Mouse (Mus musculus) testis, postnatal 10 days (tissue): ENCODE measurements around the gene Selenoh.
A peak's percentile ranks its signal among the peaks of the same experiment; 100 is the strongest.

Experiments used
- DNase-seq: peaks from one replicate; pipeline ENCODE4 v3.0.0; 2021; ENCODE audit warnings: low spot score

Selenoh gene

GRCm38 (mm10) chr2:84670569-84670933 lies at the start of gene Selenoh:
Gene Selenoh, minus strand, starts transcription at chr2:84670770.
- DNase-seq: peak; percentile 88

DNA sequence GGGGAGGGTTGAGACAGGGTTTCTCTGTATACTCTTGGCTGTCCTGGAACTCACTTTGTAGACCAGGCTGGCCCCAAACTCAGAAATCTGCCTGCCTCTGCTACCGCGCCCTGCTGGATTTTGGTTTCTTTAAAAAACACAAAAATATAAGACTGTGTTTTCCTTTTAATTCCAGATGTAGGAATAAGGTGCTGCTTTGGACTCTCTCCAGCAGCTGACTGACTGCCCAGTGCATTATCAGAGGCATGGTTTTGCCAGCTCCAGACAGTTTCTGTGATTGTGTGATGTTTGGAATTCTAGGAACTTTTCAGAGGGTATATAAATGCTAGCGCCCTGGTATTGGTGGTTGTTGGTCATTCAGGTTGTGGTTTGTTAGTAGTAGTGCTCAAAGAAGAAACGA lies 46.8 kb upstream of the Selenoh start:
- no peak for DNase-seq

- DNase-seq: no peak
Measured at GRCm38 (mm10) chr2:84716423-84717355, 46.1 kb upstream of the Selenoh start.

DNA sequence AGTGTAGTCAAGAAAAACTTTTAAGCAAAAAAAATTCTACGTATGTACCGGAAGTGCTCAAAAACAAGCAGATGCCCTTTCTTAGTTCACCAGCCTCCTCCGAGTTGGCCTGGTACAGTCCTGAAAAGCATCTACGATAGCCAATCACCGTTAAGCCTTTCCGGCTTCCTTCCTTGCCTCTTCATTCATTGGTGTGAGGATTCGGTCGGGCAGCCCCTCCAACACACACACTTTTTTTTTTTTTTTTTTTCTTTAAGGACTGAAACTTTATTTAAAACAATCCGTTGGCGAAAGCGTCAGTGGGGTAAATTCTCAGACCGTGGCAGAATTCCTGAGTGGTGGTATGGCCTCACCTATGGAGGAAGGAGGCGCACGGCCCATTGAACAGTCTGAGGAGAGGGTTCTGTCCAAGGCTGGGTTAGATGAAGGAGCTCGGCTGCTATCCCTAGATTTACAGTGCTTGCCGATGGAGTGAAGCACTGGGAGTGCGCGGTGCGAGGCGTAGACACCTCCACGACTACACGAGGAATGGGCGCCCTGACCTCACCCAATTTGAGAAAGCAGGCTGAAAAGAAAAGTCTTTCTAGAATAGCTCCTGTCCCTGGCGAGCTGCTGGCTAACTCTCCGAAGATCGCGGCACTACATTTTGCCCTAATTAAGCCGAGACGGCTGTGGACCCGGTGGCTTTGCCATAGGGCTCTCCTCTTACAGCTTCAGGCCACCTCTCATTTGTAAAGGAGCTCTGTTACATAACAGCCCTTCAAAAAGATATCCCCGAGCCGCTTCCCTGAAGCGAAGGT lies 45.2 kb upstream of the Selenoh start:
- DNase-seq: peak; percentile 63

GRCm38 (mm10) chr2:84714811-84715561 lies 44.4 kb upstream of the Selenoh start, which contains the start of gene Zdhhc5:
Gene Zdhhc5, minus strand, starts transcription at chr2:84715180.
- DNase-seq: peak; percentile 99

- DNase-seq: no peak
Measured at GRCm38 (mm10) chr2:84714422-84714810, 43.8 kb upstream of the Selenoh start.

- DNase-seq: no peak
Measured at GRCm38 (mm10) chr2:84711898-84712297, 41.3 kb upstream of the Selenoh start.

DNA sequence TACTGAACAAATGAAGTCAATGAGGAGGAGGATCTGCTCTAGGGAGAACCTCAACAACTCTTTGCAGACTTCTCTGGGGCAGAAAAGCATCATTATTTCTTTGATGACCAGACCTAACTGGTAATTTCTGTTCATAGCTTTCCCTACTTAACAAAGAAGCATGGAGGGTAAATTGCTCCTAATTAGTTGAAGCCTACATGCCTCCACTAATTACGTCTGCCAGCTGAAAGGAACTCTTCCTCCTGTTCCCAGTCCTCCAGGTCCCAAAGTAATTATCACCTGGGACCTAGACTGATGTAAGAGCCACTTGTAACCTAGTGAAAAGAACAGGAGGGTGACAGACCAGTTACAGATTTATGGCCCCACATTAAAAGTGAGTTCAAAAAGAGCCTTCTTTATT lies 37.0 kb upstream of the Selenoh start:
- no peak for DNase-seq

GRCm38 (mm10) chr2:84705295-84705694 lies 34.7 kb upstream of the Selenoh start:
- no peak for DNase-seq

GRCm38 (mm10) chr2:84704329-84704728 lies 33.8 kb upstream of the Selenoh start:
- no peak for DNase-seq

DNA sequence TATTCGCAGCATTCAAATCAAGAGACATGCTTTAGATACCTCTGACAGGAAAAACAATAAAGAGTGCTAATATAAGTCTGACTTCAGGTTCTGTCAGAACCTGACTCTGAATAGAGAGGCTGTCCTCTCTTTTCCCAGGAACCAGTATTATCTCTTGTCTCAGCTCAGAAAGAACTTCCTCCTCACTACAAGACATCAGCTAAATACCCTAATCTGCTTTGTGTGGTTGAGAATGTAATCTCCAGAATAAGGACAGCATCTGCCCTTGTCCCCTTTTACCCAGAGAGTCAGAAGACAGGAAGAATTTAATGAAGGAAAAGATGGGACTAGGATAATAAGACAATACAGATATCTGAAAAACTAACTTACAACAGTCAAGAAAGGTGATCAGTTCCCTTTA lies 32.9 kb upstream of the Selenoh start:
- DNase-seq: no peak

DNA sequence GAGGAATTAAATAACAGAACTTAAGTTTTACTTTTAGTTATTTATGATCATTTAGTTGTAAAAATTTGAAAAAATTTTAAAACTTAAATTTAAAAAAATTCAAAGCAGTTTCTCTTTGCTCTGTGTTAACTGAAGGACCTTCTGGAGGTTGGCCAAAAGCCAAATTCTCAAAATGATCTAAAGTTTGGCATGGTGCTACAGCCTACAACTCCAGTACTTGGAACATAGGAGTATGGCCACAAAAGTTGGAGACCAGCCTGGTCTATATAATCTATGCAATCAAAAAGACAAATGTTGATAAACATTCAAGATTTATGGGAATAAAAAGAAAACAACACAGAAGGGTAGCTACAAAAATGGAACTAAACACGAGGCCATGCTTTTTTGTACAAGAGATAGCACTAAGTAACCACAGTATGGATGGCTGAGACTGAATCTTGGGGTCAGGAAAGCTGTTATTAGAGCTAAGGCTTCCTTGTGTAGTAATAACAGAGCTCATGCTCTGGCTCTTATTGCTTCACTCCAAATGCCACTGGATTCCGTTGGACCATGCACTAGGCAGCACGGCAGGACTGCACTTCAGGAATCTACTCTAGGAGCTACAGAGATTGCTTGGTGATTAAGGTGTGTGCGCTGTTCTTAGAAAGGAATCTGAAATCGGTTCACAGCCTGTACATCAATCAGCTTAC lies 24.6 kb upstream of the Selenoh start:
- no peak for DNase-seq

DNA sequence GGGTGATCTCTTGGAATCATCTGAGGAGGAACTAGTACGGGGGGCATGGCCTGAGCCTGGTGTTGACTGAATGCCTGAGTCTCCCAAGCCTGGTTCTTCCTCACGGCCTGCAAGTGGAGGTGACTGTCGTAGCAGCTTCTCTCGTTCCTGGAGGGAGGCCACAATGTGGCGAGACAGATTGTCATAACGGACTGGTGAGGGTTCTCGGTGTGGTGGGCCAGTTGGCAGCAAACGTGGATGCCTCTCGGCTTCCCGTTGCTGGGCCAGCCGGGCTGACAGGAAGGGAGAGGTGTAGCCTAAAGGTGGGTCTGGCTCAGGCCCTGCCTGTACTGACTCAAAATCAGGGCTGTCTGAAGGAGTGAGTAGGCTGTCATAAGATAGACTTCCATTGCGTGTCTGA lies 19.5 kb upstream of the Selenoh start:
- DNase-seq: no peak

GRCm38 (mm10) chr2:84688080-84688844 lies 17.7 kb upstream of the Selenoh start:
- no peak for DNase-seq

- no peak for DNase-seq
Measured at GRCm38 (mm10) chr2:84682605-84683183, 12.1 kb upstream of the Selenoh start.

DNA sequence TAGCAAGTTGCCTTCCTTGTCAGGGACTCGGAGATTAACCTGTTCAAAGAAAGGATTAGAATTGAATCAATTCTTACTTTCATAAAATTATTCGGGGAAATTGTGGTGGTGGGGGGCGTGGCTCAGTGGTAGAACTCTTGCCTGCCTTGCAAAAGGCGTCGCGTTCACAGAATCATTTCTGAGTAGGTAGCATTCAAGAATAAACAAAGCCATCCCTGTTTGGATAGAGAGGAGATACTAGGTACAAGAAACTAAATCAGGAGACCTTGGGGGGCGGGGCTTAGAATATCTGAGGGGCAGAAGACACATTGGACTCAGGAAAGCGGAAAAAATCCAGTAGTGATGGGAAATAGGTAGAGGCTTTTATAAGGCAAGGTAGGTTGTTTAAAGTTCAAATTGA lies 8.4 kb upstream of the Selenoh start, which contains the start of gene Tmx2:
Gene Tmx2, minus strand, starts transcription at position 125 of the 400 bp plus-strand sequence.
- peak; percentile 68 for DNase-seq

GRCm38 (mm10) chr2:84677968-84678880 lies 7.7 kb upstream of the Selenoh start, which contains the start of the genes Gm28635 and Med19:
Gene Gm28635, minus strand, starts transcription at chr2:84678041.
Gene Med19, plus strand, starts transcription at chr2:84678402.
- DNase-seq: peak; percentile 85

- no peak for DNase-seq
Measured at GRCm38 (mm10) chr2:84677270-84677967, 6.8 kb upstream of the Selenoh start.
